Mouse (Mus musculus): ENCODE data around the gene Frmd4b. TPM values are rescaled to one million over a fixed set of nuclear protein-coding genes. Genes with fewer than 3 reads are reported as not detected.

Gene Frmd4b
- total RNA-seq, 2 experiments from 2014 or later: 25.1 to 31.3 TPM

GRCm38 (mm10) chr6:97293667-97294569, 323.4 kb downstream of the Frmd4b start:
- DNase-seq (ENCODE audit: low spot score in 2 of 2): no peak

- no peak for DNase-seq (ENCODE audit: low spot score in 2 of 2)
Observed at GRCm38 (mm10) chr6:97292894-97293293, 324.4 kb downstream of the Frmd4b start.

- no peak for DNase-seq (ENCODE audit: low spot score in 2 of 2)
Observed at GRCm38 (mm10) chr6:97292096-97292495, 325.2 kb downstream of the Frmd4b start.

- no peak for DNase-seq (ENCODE audit: low spot score in 2 of 2)
Observed at GRCm38 (mm10) chr6:97291159-97291908, 326.0 kb downstream of the Frmd4b start.

- DNase-seq (ENCODE audit: low spot score in 2 of 2): no peak
Observed at GRCm38 (mm10) chr6:97290687-97291086, 326.7 kb downstream of the Frmd4b start.

GRCm38 (mm10) chr6:97289838-97290237, 327.5 kb downstream of the Frmd4b start:
- DNase-seq (ENCODE audit: low spot score in 2 of 2): no peak

- no peak for DNase-seq (ENCODE audit: low spot score in 2 of 2)
Observed at GRCm38 (mm10) chr6:97289316-97289820, 328.0 kb downstream of the Frmd4b start.

- DNase-seq (ENCODE audit: low spot score in 2 of 2): no peak
Observed at GRCm38 (mm10) chr6:97288047-97288855, 329.1 kb downstream of the Frmd4b start.

GRCm38 (mm10) chr6:97286332-97286731, 331.0 kb downstream of the Frmd4b start:
- no peak for DNase-seq (ENCODE audit: low spot score in 2 of 2)

- DNase-seq (ENCODE audit: low spot score in 2 of 2): no peak
Observed at GRCm38 (mm10) chr6:97283676-97284075, 333.7 kb downstream of the Frmd4b start.

- no peak for DNase-seq (ENCODE audit: low spot score in 2 of 2)
Observed at GRCm38 (mm10) chr6:97278878-97279277, 338.5 kb downstream of the Frmd4b start.

GRCm38 (mm10) chr6:97278014-97278787, 339.1 kb downstream of the Frmd4b start:
- DNase-seq (ENCODE audit: low spot score in 2 of 2): peak; percentile 42 to 72

- DNase-seq (ENCODE audit: low spot score in 2 of 2): no peak
Observed at GRCm38 (mm10) chr6:97276890-97277497, 340.3 kb downstream of the Frmd4b start.

- no peak for DNase-seq (ENCODE audit: low spot score in 2 of 2)
Observed at GRCm38 (mm10) chr6:97276366-97276765, 341.0 kb downstream of the Frmd4b start.

GRCm38 (mm10) chr6:97275760-97276159, 341.6 kb downstream of the Frmd4b start:
- no peak for DNase-seq (ENCODE audit: low spot score in 2 of 2)

GRCm38 (mm10) chr6:97273777-97274176, 343.6 kb downstream of the Frmd4b start:
- DNase-seq (ENCODE audit: low spot score in 2 of 2): no peak

- no peak for DNase-seq (ENCODE audit: low spot score in 2 of 2)
Observed at GRCm38 (mm10) chr6:97273058-97273710, 344.2 kb downstream of the Frmd4b start.

GRCm38 (mm10) chr6:97272349-97272748, 345.0 kb downstream of the Frmd4b start:
- no peak for DNase-seq (ENCODE audit: low spot score in 2 of 2)

- DNase-seq (ENCODE audit: low spot score in 2 of 2): no peak
Observed at GRCm38 (mm10) chr6:97269596-97269995, 347.7 kb downstream of the Frmd4b start.

Data from gastrocnemius, postnatal 4 days (tissue).